Mouse (Mus musculus): Measurements from ENCODE around the gene Exosc1.

DNA sequence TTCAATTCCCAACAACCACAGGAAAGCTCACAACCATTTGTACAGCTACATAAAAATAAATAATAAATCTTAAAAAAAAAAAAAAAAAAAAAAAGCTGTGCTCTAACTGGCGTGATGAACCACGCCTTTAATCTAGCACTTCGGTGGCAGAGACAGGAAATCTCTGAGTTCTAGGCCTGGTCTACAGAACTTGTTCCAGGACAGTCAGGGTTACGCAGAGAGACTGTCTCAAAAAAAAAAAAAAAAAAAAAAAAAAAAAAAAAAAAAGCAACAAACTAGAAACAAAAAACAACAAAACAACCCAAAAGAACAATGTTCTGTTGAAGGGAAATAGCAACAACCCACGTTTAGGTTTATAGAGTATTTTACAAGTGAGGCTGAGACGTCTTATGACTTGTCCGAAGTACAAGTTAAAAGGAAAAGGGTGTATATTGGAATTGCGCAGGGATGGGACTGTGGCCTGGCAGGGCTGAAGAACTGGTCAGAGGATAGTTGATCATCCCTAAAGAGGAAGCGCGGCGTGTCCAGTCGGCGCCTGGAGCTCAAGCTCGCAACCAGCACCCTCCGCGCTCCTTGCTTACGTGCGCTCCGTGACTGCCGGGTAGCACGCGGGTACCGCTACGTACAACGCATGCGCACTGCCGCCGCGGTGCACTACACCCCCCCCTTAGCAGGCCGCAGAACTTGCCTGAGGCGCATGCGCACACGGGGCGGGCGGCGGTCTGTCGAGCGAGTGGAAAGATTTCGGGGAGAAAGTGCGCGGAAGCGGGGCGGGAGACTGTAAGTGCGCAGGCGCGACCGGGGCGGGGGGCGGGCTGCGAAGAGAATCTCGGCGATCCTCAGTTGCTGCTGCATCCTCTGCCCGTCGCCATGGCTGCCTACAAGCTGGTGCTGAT lies 21.8 kb downstream of the Exosc1 start, which contains the start of gene Pgam1:
- TF ChIP-seq GATA1 (IDR thresholded peaks at IDR 0.05; ENCODE audit: low read length) (no peak), TAL1 (IDR thresholded peaks at IDR 0.05; ENCODE audit: low read length) (no peak)

Measured in erythroblast, embryonic 14.5 days (primary cell).